Mouse (Mus musculus) T-cell, adult 2 months (primary cell): ENCODE results near the gene P2rx5.

Experiments
- DNase-seq: peaks from one replicate; pipeline ENCODE4 v3.0.0; 2022; ENCODE audit warnings: low spot score

Gene P2rx5

DNA sequence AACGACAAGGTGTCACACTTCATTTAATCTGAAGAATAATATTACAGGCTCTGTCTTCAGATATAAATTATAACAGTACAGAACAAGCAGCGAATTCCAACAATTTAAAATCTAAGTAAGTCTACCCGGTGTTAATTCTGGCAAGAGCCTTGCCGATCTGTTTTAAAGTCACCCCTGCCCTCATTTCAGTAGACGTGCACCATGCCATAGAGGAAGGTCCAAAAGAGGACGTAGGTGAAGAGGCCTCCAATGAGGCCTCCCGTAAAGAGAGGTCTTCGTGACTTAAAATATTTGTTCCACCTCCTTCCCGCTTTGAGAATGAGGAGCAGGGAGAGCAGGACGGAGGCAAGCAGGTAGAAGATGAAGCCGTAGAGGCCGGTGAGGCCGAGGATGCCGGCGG is 16.0 kb downstream of the P2rx5 start:
- DNase-seq = no peak

DNA sequence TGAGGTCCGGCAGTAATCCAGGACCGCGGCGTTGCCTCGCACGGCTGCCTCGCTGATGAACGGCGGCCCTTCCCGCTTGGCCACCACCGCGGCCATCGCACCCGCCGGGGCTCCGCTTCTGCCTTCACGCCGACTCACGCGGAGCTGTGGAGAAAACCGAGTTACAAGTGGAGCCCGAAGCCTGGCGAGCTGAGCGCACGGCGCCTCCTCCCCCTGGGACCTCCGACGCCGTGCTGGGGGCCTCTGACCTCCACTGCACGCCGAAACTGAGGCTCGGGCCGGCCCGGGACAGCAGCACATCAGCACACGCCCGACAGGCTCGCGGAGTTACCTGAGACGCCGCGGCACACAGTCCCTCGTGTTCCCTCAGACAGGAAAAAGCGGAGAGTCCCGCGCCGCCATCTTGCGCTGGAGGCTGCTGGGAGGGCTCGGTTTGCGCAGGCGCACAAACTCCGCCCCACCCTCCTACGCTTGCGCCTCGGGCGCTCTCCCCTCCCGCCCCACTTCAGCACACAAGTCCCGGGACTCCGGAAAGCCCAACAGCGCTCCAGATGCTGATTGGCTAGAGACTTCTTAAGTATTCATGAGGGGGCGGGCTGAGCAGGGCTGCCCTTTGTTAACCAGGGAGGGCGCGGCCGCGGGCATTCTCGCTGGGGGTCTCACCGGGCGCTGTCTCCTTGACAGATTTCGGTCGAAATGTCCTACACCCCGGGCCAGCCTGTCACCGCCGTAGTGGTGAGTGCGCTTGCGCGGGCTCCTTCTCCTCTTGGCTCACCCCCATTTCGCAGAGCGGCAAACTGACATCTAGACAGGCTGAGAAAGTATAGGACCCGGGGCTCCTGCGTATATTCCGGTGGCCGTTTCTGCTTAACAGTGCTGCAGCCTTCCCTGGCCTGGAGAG is 16.6 kb downstream of the P2rx5 start, which contains the start of the genes Emc6 and Tax1bp3:
Gene Emc6 (minus strand): TSS at position 430 of the 901 bp plus-strand sequence.
Gene Tax1bp3 (plus strand): TSS at position 476 of the 901 bp plus-strand sequence.
- peak; percentile 98 for DNase-seq

DNA sequence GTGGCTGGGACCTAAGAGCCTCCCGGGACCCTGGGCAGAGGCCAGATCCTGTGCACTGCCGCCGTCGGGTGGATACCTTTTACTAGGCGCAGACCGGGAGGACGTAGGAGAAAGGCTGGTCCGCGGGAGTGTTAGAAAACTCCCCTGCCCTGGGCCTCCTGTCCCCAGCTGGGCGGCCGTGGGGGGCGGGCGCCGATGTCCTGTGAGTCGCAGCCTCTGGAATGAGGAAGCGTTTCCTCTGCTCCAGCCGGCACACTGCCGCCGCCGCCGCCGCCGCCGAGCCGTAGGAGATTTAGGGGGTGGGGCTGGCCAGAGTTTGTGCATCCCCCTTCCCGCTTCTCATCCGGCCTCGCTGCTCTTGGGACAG is 17.3 kb downstream of the P2rx5 start:
- no peak for DNase-seq

DNA sequence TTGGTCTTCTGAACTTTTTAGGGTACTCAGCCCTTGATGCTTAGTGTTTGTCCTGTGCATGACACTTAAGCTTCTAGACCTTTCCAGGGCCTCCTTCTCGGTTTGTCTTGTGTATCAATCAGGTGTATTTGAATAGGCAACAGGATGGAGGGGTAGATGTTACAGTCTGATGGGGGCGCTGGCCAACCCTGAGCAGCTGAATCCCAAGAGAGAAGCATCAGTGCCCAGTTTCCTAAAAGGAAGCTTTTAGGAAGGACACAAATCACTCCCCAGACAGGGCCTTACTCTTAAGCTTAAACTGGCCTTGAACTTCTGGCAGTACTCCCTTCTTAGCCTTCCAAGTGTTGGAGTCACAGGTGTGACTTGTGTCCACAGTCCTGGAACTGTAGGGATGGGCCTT is 17.7 kb downstream of the P2rx5 start:
- no peak for DNase-seq

- DNase-seq = no peak
These were observed 25.8 kb downstream of the P2rx5 start for GRCm38 (mm10) chr11:73185872-73186615.

DNA sequence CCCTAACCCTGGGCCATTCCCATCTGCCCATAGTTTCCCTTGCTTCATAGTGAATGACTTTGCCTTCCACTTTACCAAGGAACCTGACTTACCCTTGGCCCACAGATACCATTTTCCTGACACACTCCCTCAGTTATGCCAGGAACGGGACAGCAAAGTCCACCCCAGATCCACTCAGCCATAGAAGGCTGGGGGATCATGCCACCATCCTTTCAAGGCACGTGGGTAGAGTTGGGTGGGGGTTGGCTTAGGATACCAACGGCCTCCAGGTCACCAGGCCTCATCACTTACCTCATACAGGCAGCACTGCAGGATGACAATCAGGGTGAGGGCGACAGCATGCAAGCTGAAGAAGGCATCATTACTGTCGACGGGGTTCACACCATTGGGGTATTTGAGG is 27.0 kb downstream of the P2rx5 start:
- no peak for DNase-seq

DNA sequence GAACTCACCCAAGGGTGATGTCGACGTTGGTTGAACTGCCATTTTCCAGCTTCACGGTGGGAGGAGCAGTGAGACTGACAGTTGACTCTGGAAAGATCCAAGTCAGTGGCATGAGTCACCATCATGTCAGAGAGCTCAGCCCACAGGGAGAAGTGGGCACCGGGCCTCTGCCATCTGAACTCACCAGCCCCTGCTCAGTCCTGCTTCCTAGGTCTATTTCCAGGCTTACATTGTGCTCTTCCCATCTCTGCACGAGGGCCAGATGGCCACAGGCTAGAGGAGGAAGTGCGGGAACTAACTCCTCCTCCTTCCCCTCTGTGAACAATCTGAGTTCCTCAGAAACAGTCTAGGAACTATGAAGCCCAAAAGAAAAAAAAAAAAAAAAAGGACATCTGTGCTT is 32.8 kb downstream of the P2rx5 start:
- no peak for DNase-seq

DNA sequence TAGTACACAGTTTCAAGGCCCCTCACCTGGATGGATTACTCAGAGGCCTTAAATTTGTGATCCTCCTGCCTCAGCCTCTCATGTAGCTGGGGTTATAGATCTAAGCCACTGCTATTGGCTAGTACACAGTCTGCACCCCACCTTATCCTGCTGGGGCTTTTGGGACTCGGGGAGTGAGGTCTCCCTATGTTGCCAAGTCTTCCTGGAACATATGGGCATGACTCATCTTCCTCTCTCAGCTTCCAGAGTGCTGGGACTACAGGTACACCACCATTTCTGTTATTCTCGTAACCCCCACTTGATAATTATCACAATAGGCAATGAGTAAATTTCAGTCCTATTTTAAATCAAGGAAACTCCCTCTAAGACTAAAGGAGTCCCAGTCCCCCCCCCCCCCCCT is 34.2 kb downstream of the P2rx5 start:
- DNase-seq = no peak

GRCm38 (mm10) chr11:73198190-73198589 is 38.0 kb downstream of the P2rx5 start:
- DNase-seq = no peak

DNA sequence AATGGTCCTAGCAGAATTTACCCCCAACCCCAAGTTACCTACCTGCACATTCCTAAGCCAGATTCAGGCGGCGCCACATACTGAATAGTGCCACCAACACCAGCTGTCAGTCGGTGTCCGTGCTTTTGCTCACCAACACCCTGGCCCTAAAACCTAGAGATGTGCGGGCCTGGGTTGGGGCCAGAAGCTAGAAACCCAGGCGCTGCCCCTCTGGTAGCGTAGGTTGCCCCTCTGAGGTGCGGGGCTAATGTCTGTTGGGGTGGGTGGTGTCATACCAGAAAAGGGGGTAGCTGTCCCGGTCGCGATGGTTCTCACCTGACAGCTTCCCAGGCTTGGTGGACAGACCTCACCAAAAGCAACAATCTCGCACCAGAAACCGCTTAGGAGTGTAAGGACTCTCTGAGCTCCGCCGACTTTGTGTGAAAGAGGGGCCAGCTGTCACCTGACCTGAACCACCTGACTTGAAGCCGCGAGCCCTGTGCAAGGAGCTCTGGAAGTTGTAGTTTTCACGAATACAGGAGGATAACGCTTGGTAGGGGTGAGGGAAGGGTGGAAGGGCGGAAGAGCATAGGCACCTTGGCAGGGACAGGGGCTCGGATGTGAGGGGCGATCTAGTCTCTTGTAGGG is 38.5 kb downstream of the P2rx5 start, which contains the start of gene Ctns:
Gene Ctns (minus strand): TSS at position 440 of the 627 bp plus-strand sequence.
- DNase-seq = peak; percentile 86

DNA sequence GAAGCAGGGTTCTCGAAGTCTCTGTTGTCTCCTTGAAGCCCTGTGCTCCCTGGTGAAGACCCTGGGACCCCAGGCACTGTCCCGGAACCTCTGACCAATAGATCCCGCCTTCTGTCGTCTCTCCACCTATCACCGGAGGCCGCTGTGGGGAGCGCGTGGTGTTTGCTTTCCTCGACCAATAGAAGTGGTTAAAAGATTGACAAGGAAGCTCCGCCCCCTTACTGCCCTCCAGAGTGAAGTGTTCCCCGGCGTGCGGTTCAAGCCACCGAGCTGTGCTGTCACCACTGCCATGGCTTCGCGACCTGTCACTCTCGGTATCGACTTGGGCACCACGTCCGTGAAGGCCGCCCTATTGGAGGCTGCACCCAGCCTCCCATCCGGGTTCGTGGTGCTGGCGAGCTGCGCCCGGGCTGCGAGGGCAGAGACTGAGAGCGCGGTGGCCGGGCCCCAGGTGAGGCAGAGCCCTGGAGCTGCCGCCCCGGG is 39.0 kb downstream of the P2rx5 start, which contains the start of gene Shpk:
Gene Shpk (plus strand): TSS at position 231 of the 483 bp plus-strand sequence.
- peak; percentile 93 for DNase-seq

DNA sequence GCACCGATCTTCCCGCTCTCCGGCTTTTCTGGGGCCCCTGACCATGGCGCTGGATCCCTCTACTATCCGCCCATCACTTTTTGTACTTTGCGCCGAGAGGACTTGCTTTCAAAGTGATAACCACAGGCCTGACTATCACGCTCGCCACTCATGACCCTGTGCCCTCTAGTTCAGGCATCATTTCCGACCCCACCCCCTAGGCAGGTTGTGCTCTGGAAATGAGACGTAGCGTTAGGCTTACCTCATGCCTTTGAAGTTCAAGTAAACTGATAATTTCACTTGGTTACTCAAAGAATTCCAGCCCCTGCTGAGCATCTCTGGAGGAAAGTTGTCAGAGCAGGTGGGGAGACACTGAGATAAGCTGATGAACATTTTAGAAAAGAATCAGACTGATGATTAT is 39.7 kb downstream of the P2rx5 start:
- DNase-seq = peak; percentile 68

DNA sequence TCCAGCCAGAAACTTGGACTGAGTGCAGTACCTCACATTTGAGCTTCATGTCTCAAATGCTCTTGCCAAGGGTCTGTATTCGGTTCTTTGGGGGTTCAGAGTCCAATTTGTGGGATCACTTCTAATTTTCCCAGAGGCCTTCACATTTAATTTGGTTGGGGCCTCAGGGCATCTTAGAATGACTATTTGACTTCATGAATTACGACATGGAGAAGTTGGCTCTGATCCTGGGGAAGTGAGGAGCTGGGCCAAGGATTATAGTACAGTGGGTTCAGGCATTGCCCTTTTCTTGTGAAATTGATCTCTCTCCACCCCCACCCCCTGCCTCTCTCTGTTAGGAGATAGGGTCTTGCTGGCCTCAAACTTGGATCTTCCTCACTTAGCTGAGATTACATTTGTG is 40.8 kb downstream of the P2rx5 start:
- no peak for DNase-seq

DNA sequence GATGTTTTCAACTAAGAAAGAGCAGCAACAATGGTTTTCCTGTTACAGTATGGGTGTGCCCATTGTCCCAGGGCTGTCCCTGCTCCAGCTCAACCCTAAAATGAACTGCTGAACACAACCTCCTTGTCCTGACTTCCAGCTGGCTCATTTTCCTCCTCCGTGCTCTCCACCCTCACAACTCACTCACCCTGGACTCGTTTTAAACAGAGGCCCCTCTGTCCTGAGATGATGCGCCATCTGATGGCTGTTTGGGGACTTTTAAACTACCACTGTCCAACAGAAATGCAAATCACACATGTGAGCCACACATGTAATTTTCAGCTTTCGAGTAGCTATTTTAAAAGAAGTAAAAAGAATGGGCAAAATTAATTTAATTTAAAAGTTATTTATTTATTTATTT is 41.4 kb downstream of the P2rx5 start:
- no peak for DNase-seq

GRCm38 (mm10) chr11:73203895-73204294 is 43.7 kb downstream of the P2rx5 start:
- no peak for DNase-seq

DNA sequence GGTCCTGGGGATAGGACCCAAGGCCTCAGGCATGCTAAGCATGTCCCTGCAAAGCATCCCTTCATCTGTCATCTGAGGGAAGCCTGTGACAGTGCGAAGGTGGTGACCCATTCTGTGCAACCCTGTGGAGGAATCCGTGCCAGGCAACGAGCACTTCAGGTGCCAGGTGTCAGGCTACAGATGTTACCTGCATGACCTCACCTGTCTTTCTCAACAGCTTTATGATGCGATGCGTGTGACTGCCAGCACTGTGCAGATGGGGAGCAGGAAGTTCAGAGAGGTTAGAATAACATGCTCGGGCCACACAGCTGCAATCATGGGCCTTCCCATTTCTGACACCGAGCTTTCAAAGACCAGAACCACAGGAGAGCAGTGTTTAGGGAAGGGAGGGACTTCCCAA is 45.0 kb downstream of the P2rx5 start:
- no peak for DNase-seq

DNA sequence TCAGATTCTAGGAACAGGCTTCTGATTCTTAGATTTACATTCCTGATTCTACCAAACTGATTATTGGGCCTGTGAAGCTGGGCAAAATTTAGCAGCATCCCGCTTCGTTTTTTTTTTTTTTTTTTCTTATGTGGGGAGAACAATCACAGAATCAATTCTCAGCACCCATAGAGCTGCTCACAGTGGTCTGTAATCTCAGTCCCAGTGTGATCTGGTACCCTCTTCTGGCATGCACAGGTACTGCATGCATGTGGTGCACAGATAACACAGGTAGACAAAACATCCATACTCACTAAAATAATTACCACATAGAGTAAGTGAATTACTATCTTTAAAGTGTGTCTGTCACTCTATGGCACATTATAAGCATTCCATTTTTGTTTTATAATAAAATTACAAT is 47.4 kb downstream of the P2rx5 start:
- DNase-seq = peak; percentile 21

GRCm38 (mm10) chr11:73213956-73214355 is 53.7 kb downstream of the P2rx5 start:
- no peak for DNase-seq

DNA sequence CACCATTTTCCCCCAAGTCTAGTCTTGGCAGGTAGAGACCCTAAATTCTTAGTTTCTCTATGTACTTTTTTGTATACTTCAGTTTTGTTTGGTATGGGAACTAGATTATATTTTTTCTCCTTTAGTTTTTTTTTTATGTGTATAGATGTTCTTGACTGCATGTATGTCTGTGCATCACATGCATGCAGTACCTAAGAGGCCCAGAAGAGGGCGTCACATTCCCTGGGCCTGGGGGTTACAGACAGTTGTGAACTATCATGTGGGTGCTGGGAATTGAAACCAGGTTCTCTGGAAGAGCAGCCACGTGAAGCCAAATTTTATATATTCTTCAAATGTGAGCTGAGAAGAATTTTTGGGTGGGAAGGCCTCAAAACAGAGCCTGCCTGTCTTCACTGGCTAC is 59.5 kb downstream of the P2rx5 start:
- DNase-seq = no peak

DNA sequence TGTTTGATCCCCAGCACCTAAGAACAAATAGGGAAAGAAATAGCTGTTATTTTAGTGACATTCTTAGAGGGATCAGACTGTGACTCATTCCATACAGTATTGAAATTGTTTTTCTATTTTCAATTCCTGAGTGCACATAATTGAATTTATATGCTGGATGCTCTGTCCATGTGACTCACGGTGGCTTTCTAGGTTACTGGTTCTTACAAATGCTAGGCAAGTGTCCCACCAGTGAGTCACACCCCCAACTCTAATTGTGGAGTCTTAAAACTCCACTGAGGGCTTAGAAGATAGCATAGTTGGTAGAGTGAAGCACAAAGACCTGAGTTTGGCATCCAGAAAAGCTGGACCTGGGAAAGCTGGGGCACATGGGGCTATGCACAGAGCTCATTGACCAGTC is 60.4 kb downstream of the P2rx5 start:
- no peak for DNase-seq
